Mouse (Mus musculus) adrenal gland, postnatal 25 days (tissue): Measurements from ENCODE around the gene Gm7030. TPM values are rescaled to one million over a fixed set of nuclear protein-coding genes. Genes with fewer than 3 reads are reported as not detected.
A peak's percentile ranks its signal among the peaks of the same experiment; 100 is the strongest.
"Not testable (repeated sequence)": the region's sequence is repeated elsewhere in the genome, so short reads cannot be mapped to it uniquely, and the experiment has no call there.

Experiments used
- DNase-seq: peaks from one replicate; pipeline ENCODE4 v3.0.0; 2021; ENCODE audit warnings: mixed read lengths
- long read RNA-seq: library from polyadenylated mRNA; stranded (forward); transcript quantifications from one replicate; pipeline ENCODE4 v2.0.0, GENCODE M21; 2021
- total RNA-seq: library from RNA; stranded (reverse); gene quantifications from 2 replicates; pipeline ENCODE4 v1.2.3, GENCODE M21; 2021

The Gm7030 gene
- not detected in 2 replicates for total RNA-seq
- long read RNA-seq: 0 reads

- not testable (repeated sequence) for DNase-seq
Observed at GRCm38 (mm10) chr17:36128968-36129817, at the start of gene Gm7030. Gene Gm7030 (minus strand): TSS chr17:36129425.

GRCm38 (mm10) chr17:36178938-36179337, 49.7 kb upstream of the Gm7030 start:
- DNase-seq: peak; percentile 23

- DNase-seq: not testable (repeated sequence)
Observed at GRCm38 (mm10) chr17:36176132-36176531, 46.9 kb upstream of the Gm7030 start.

GRCm38 (mm10) chr17:36170287-36170814, 41.1 kb upstream of the Gm7030 start:
- DNase-seq: no peak

GRCm38 (mm10) chr17:36169753-36170152, 40.5 kb upstream of the Gm7030 start:
- DNase-seq: no peak

- DNase-seq: not testable (repeated sequence)
Observed at GRCm38 (mm10) chr17:36169094-36169493, 39.9 kb upstream of the Gm7030 start.

GRCm38 (mm10) chr17:36168039-36168652, 38.9 kb upstream of the Gm7030 start, which contains the start of gene Gm8909:
Gene Gm8909 (minus strand): TSS chr17:36168537.
- DNase-seq: peak; percentile 23

- DNase-seq: no peak
Observed at GRCm38 (mm10) chr17:36167306-36168038, 38.2 kb upstream of the Gm7030 start.

GRCm38 (mm10) chr17:36166901-36167300, 37.7 kb upstream of the Gm7030 start:
- DNase-seq: not testable (repeated sequence)

- no peak for DNase-seq
Observed at GRCm38 (mm10) chr17:36161129-36162051, 32.2 kb upstream of the Gm7030 start.

- DNase-seq: not testable (repeated sequence)
Observed at GRCm38 (mm10) chr17:36158264-36158663, 29.0 kb upstream of the Gm7030 start.

GRCm38 (mm10) chr17:36157782-36158181, 28.6 kb upstream of the Gm7030 start:
- DNase-seq: peak; percentile 27

GRCm38 (mm10) chr17:36154271-36155149, 25.3 kb upstream of the Gm7030 start:
- DNase-seq: no peak

GRCm38 (mm10) chr17:36151200-36151599, 22.0 kb upstream of the Gm7030 start:
- DNase-seq: not testable (repeated sequence)

- not testable (repeated sequence) for DNase-seq
Observed at GRCm38 (mm10) chr17:36148468-36148867, 19.2 kb upstream of the Gm7030 start.

GRCm38 (mm10) chr17:36146937-36147336, 17.7 kb upstream of the Gm7030 start:
- DNase-seq: not testable (repeated sequence)

- DNase-seq: not testable (repeated sequence)
Observed at GRCm38 (mm10) chr17:36145861-36146156, 16.6 kb upstream of the Gm7030 start.

- DNase-seq: peak; percentile 16
Observed at GRCm38 (mm10) chr17:36145111-36145860, 16.1 kb upstream of the Gm7030 start.

- not testable (repeated sequence) for DNase-seq
Observed at GRCm38 (mm10) chr17:36136299-36136848, 7.1 kb upstream of the Gm7030 start.
